Mouse (Mus musculus): Measurements from ENCODE around the gene Ginm1.

Ginm1 gene

GRCm38 (mm10) chr10:7725751-7726500, 66.7 kb downstream of the Ginm1 start, which contains the start of gene Katna1:
Gene Katna1, plus strand, starts transcription at chr10:7726000.
- peak; percentile 96 for DNase-seq (ENCODE audit: extremely low read depth, insufficient read length, low spot score)
